ENCODE assay signal across 9 mouse cellular contexts in genomic region chr8:87594272-87594671, GRCm38 (mm10). TPM values are rescaled to one million over a fixed set of nuclear protein-coding genes. Genes with fewer than 3 reads are reported as not detected.
DNase-seq lines count a peak whose midpoint lies in the region; ATAC-seq and TF ChIP-seq lines count a peak whose summit lies in the region.
"Had no signal": no experiment of that assay in that cellular context is flagged by ENCODE, and none has a peak within 500 bp of the region (broad histone marks: within the 10 kb centered on the region; RNA-seq: fewer than 3 reads in every experiment).

No protein-coding gene starts in this region.

- no peak for TF ChIP-seq POLR2A in bone marrow macrophage, adult 2 months (IDR thresholded peaks at IDR 0.05; ENCODE audit: borderline replicate concordance, low read depth, low read length)

- H3K9me3 ChIP-seq in E14TG2a.4 (ENCODE audit: low read length) = no peaks in the 10 kb centered on the region
- no peaks in the 10 kb centered on the region for H3K9me3 ChIP-seq in embryonic facial prominence, embryonic 14.5 days (ENCODE audit: control insufficient read depth, low read length)
- H3K9me3 ChIP-seq in lung, postnatal 0 days (ENCODE audit: low read length) = no peaks in the 10 kb centered on the region

- TF ChIP-seq EP300 in lung, postnatal 0 days (IDR thresholded peaks at IDR 0.05) = no peak

- peak; percentile 68 for DNase-seq in embryonic facial prominence, embryonic 14.5 days (ENCODE audit: low spot score)
- peak; percentile 55 to 63 for DNase-seq in heart, postnatal 10 days
- peak; percentile 25 to 73 for DNase-seq in layer of hippocampus, adult 18-20 months (ENCODE audit: low spot score in 2 of 2)
- DNase-seq in lung, postnatal 0 days (ENCODE audit: low spot score) = peak; percentile 68
- peak; percentile 84 for DNase-seq in retina, embryonic 14.5 days (ENCODE audit: low spot score)
- DNase-seq in urinary bladder, postnatal 36 days (ENCODE audit: low spot score in 2 of 2) = peak; percentile 33 to 51

- H3K27me3 ChIP-seq in E14TG2a.4 (ENCODE audit: insufficient read depth, low read length) = 0 out of 2 replicates have a peak, but pooled peaks cover 1% of the 10 kb centered on the region
- no peaks in the 10 kb centered on the region for H3K27me3 ChIP-seq in embryonic facial prominence, embryonic 14.5 days (replicated peaks; ENCODE audit: control insufficient read depth, insufficient read depth, low read length)
- H3K27me3 ChIP-seq in lung, postnatal 0 days (replicated peaks; ENCODE audit: insufficient read depth, low read length) = no peaks in the 10 kb centered on the region

- H3K27ac ChIP-seq in bone marrow macrophage, adult 2 months (ENCODE audit: insufficient read depth, low read depth, low read length) = no peak overlapping the region
- H3K27ac ChIP-seq in embryonic facial prominence, embryonic 14.5 days (replicated peaks; ENCODE audit: low read depth, low read length) = no peak overlapping the region
- no peak overlapping the region for H3K27ac ChIP-seq in lung, postnatal 0 days (ENCODE audit: low read length)

- H3K36me3 ChIP-seq in E14TG2a.4 (ENCODE audit: insufficient read depth, low read length) = no peaks in the 10 kb centered on the region
- H3K36me3 ChIP-seq in embryonic facial prominence, embryonic 14.5 days (ENCODE audit: control insufficient read depth, insufficient read depth, low read length) = no peaks in the 10 kb centered on the region
- H3K36me3 ChIP-seq in lung, postnatal 0 days (ENCODE audit: insufficient read depth, low read length) = no peaks in the 10 kb centered on the region

- peaks cover 7% of the 10 kb centered on the region for H3K4me1 ChIP-seq in E14TG2a.4 (replicated peaks; ENCODE audit: low read depth, low read length)
- H3K4me1 ChIP-seq in bone marrow macrophage, adult 2 months (ENCODE audit: control insufficient read depth, insufficient read depth, low read length) = no peaks in the 10 kb centered on the region
- H3K4me1 ChIP-seq in embryonic facial prominence, embryonic 14.5 days (ENCODE audit: control insufficient read depth, insufficient read depth, low read length) = no peaks in the 10 kb centered on the region
- H3K4me1 ChIP-seq in lung, postnatal 0 days (ENCODE audit: insufficient read depth, low read depth, low read length) = no peaks in the 10 kb centered on the region

- ATAC-seq in embryonic facial prominence, embryonic 14.5 days (ENCODE audit: low read depth) = peak; percentile 71; the same call in 1 of the 2 replicates
- peak; percentile 35; the same call in 1 of the 2 replicates for ATAC-seq in lung, postnatal 0 days

- no peak overlapping the region for H3K4me3 ChIP-seq in E14TG2a.4 (replicated peaks; ENCODE audit: low read length)
- no peak overlapping the region for H3K4me3 ChIP-seq in bone marrow macrophage, adult 2 months (ENCODE audit: insufficient read depth, low read length)
- H3K4me3 ChIP-seq in embryonic facial prominence, embryonic 14.5 days (ENCODE audit: low read depth, low read length) = no peak overlapping the region
- H3K4me3 ChIP-seq in lung, postnatal 0 days (ENCODE audit: low read depth, low read length) = no peak overlapping the region

- peak; percentile 68 for TF ChIP-seq CTCF in E14TG2a.4 (conservative IDR thresholded peaks at IDR 0.05; ENCODE audit: low read length)
- peak; percentile 54 for TF ChIP-seq CTCF in bone marrow macrophage, adult 2 months (IDR thresholded peaks at IDR 0.05; ENCODE audit: low read depth, low read length)
- TF ChIP-seq CTCF in lung, postnatal 0 days (IDR thresholded peaks at IDR 0.05) = peak; percentile 93

- no peak overlapping the region for H3K4me2 ChIP-seq in embryonic facial prominence, embryonic 14.5 days (ENCODE audit: low read depth, low read length)
- H3K4me2 ChIP-seq in lung, postnatal 0 days (replicated peaks; ENCODE audit: low read depth, low read length) = no peak overlapping the region

- 0% methylated on average over 2 of the region's 2 CpGs for WGBS in embryonic facial prominence, embryonic 14.5 days
- 0% methylated on average over 2 of the region's 2 CpGs for WGBS in lung, postnatal 0 days

- no peak overlapping the region for H3K9ac ChIP-seq in embryonic facial prominence, embryonic 14.5 days (ENCODE audit: low read depth, low read length)
- no peak overlapping the region for H3K9ac ChIP-seq in lung, postnatal 0 days (replicated peaks; ENCODE audit: low read depth)

- intact Hi-C loops in heart, postnatal 10 days (cut with DNase I) = loop anchor here (1.0 to 5.0 kb wide), 2 partner anchors 153 to 429 kb away; no protein-coding TSS in a partner anchor

RNA-seq across cellular contexts. Expression of gene 4933402J07Rik, which starts 30.6 kb away (rescaled TPM):
- not detected in 2 replicates for polyA plus RNA-seq in bone marrow macrophage, adult 2 months (2012; ENCODE audit: insufficient read depth, insufficient read length, missing spikeins)
- not detected in 2 replicates for polyA plus RNA-seq in embryonic facial prominence, embryonic 14.5 days (2014; fragmentation: Nextera tagmentation; extraction: Ambion mirVana)
- not detected for total RNA-seq in heart, postnatal 10 days (2021)
- total RNA-seq in layer of hippocampus, adult 18-20 months (2021) = not detected
- not detected in 2 replicates for polyA plus RNA-seq in lung, postnatal 0 days (2015; fragmentation: Nextera tagmentation; extraction: Ambion mirVana)
- polyA plus RNA-seq: heart, embryonic 16.5 days had no signal
